Mouse (Mus musculus) kidney, postnatal 25 days (tissue): Measurements from ENCODE around the gene Ubqln4.

Experiments
- DNase-seq, 2 experiments: peaks; one replicate each; pipeline ENCODE4 v3.0.0; 2021; ENCODE audit warnings: mixed read lengths in 2 of 2

Gene Ubqln4

GRCm38 (mm10) chr3:88526157-88527131 lies 27.1 kb upstream of the Ubqln4 start:
- peak; percentile 91 to 95 for DNase-seq

- DNase-seq, result peak in 1 of 2 experiments; percentile 46
Observed at GRCm38 (mm10) chr3:88527565-88527964, 26.0 kb upstream of the Ubqln4 start.

GRCm38 (mm10) chr3:88528646-88529045 lies 24.9 kb upstream of the Ubqln4 start:
- peak; percentile 33 to 74 for DNase-seq

GRCm38 (mm10) chr3:88529204-88530000 lies 24.2 kb upstream of the Ubqln4 start:
- DNase-seq, result peak in 1 of 2 experiments; percentile 51

- DNase-seq, result no peak
Observed at GRCm38 (mm10) chr3:88530082-88530864, 23.3 kb upstream of the Ubqln4 start.

GRCm38 (mm10) chr3:88531348-88532298 lies 21.9 kb upstream of the Ubqln4 start:
- peak; percentile 86 to 92 for DNase-seq

- peak in 1 of 2 experiments; percentile 40 for DNase-seq
Observed at GRCm38 (mm10) chr3:88532299-88532674, 21.3 kb upstream of the Ubqln4 start, which contains the start of gene Mex3a. Mex3a (plus strand) TSS chr3:88532395.

GRCm38 (mm10) chr3:88532689-88533511 lies 20.7 kb upstream of the Ubqln4 start:
- DNase-seq, result peak in 1 of 2 experiments; percentile 62

- no peak for DNase-seq
Observed at GRCm38 (mm10) chr3:88533706-88534105, 19.9 kb upstream of the Ubqln4 start.

- no peak for DNase-seq
Observed at GRCm38 (mm10) chr3:88535005-88535404, 18.6 kb upstream of the Ubqln4 start.

- DNase-seq, result peak in 1 of 2 experiments; percentile 39
Observed at GRCm38 (mm10) chr3:88535527-88535926, 18.0 kb upstream of the Ubqln4 start.

GRCm38 (mm10) chr3:88536103-88536930 lies 17.2 kb upstream of the Ubqln4 start:
- DNase-seq, result peak; percentile 84 to 91

- DNase-seq, result peak in 1 of 2 experiments; percentile 56
Observed at GRCm38 (mm10) chr3:88537146-88537545, 16.4 kb upstream of the Ubqln4 start.

GRCm38 (mm10) chr3:88538271-88539145 lies 15.1 kb upstream of the Ubqln4 start:
- no peak for DNase-seq

GRCm38 (mm10) chr3:88539397-88539796 lies 14.2 kb upstream of the Ubqln4 start:
- DNase-seq, result no peak

- peak in 1 of 2 experiments; percentile 23 for DNase-seq
Observed at GRCm38 (mm10) chr3:88540085-88540484, 13.5 kb upstream of the Ubqln4 start.

GRCm38 (mm10) chr3:88541622-88542401 lies 11.7 kb upstream of the Ubqln4 start:
- DNase-seq, result peak in 1 of 2 experiments; percentile 37
